Mouse (Mus musculus) fibroblast of lung, adult 2 months (primary cell): ENCODE measurements at regions not wholly inside any gene's neighbourhood (a gene's known extent, or its start where the extent isn't known, plus 50 kb on each side); places are given as distances from the start of the nearest gene placed in this dataset.

Source experiments
- DNase-seq: peaks from one replicate; pipeline ENCODE4 v3.0.0-alpha.2; 2011; ENCODE audit warnings: low read depth

DNA sequence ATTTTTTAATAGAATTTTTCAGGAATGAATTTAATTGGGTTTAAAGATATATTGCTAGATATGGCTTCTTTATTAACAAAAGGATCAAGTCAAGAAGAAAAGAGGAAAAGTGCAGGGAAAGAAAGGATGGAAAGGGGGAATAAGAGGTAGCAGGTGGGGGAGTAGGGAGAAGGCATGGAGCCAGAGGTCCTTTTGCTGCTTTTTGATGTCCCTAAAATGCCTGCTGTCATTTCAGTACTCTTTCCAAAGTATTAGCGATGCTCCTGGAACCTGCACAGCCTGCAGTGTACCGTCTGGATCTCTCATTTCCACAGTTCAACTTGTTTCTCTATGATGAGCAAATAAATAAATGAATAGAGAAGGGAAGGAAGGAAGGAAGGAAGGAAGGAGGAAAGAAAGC is 240.4 kb upstream of the Hnrnpa3 start:
- DNase-seq, result no peak

DNA sequence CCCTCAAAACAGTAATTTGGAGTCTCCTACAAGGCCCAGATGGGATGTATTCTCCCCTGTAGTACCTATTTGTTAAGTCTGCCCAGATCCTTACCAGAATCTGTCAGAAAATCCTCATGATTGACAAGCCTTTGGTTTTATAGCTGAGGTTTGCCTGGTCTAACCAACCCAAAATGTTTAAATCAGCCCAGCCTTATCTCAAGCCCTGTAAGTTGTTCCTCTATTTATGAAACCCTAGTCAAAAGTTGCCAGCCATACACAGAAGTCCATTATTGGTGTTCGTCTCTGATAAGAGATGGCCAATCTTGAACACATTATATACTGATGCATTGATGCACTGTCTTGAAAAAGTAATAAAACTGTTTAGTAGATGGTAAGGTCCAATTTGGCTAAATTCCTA is 239.9 kb upstream of the Hnrnpa3 start:
- no peak for DNase-seq

DNA sequence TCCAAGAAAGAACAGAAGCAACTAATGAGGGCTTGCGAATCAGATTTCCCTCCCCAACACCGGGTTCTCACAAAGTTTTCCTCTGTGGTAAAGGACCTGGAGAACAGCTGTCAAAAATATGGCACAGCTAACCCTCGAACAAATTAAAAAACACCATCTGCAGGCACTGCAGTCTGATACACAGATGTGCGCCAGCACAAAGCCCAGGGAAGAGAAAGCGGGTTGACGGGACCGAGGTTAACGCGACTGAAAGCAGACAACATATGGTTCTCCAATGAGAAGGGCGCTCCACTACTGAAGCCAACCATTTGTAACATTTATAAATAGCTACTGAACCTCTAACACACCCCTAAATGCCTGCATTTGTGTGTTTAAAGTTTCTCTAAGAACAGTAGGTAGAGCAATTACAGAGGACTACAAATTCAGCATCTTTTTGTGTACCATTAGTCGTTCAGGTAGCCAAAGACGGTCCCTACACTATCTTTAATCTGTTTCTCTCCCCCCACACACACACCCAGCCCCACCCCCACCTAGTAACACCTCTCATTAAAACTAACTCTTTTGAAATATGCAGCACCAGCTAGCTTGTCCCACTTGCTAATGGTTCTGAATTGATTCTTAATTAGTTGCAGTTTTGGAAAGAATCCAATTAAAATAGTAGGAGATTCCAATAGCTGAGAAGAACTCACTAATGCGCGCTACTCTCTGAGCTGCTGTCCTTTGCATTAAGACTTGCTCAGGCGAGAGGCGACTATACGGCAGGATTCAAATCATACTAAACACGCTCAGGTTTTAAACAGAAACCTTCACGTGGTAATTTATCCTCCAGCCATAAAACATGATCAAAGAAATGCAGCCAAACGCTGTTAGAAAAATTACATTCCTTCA is 236.0 kb upstream of the Hnrnpa3 start:
- no peak for DNase-seq

DNA sequence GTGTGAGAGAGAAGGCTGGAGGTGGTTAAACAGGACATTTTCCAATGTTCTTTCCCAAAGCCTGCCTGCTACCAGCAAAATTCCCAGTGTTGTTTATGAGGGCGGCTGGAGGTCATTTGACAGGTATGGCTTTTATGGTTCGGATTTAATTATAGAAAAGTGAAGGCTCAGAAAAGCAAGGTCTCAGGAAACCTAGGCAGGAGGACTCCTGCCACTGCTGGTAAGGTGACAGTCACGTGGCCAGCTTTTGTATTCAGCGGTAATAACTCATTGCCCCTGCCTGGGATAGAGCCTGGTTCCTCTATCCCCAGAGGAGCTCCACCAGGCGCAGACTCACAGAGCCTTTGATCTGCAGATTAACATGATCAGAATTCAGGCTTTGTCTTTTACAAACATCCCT is 235.2 kb upstream of the Hnrnpa3 start:
- no peak for DNase-seq

DNA sequence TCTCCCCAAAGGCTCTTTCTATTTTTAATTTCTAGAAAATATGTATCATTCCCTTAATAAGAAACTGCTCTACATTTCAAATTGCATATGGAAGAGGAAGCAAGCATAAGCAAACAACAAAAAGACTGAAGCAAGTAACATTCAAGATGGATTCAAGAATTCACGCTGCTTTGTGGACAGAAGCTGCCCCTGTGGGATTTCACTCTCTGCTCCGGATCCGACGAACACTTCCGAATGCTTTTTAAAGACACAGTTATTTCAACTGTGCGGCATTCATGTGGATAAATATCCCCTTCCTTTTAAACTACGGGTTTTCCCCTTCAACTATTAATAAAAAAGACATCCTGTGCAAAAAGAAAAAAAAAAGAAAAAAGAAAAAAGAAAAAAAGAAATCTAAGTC is 234.7 kb upstream of the Hnrnpa3 start:
- no peak for DNase-seq

DNA sequence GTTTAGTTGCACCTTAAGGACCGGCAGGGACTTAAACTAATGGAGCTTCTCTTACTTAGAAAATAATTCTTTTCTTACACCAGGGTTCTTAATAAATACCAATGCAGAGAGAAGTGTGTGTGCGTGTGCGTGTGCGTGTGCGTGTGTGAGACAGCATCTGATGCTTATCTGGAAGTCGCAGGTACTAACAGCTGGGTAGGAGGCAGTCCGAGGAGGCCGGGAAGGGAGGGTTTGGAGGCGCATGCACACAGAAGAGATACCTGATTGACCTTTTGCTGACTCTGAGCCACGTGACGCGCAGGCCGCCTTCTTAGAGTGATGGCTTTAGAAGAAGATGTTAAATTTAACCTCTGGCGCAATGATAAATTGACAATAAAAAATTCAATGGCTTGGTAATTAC is 234.2 kb upstream of the Hnrnpa3 start:
- DNase-seq, result no peak

DNA sequence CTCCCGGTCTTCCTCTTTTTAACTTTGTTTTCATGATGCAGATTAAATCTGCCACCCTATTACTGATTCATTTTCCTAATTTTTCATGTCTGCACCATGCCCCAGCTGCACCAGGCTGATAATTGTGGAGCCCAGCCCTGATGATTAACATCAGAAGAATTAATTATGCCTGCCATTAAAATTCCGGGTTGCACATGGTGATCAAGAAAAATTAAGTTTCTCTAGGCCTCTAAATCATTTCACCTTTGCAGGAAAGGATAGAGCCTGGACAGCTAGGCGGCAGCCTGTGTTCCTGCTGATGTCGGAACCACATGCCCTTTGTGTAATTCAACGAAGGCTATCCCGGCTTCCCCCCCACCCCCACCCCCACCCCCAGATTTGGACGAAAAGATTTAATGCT is 233.7 kb upstream of the Hnrnpa3 start:
- no peak for DNase-seq

DNA sequence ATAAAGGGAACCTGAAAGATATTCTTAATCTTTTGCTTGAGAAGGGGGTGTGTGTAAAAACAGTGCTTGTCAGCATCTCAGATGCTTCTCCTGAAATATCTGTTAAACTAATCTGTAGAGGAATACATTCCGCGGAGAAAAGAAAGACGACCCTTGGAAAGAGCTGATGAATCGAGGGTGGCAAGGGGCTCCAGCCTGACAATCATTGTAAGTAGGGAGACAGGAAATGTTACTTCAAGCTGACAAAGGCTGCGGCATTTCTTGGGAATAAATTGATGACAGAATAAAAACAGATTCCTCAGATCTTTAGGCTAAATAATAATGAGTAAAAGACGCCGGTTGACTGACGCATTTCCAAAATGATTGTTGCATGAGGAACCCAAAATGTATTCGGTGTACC is 233.3 kb upstream of the Hnrnpa3 start:
- no peak for DNase-seq

DNA sequence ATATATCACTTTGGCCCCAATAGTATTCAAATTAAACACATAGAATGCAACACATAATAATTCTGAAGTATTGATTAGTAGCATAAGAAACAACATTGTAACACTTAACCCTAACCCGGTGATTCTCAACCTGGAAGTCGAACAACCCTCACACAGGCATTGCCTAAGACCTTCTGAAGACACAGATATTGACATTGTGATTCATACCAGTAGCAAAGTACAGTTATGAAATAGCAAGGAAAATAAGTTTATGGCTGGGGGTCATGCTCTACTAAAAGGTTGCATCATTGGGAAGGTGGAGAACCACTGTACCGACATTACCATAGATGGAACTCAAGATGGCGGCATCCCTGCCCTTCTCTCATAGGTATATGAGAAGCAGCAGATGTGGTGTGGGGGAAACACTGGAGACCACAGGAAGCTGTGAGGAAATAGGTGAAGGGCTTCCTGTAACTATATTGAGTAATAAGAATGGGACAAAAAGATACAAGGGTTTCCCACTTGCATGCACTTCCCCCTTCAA is 231.1 kb upstream of the Hnrnpa3 start:
- no peak for DNase-seq

DNA sequence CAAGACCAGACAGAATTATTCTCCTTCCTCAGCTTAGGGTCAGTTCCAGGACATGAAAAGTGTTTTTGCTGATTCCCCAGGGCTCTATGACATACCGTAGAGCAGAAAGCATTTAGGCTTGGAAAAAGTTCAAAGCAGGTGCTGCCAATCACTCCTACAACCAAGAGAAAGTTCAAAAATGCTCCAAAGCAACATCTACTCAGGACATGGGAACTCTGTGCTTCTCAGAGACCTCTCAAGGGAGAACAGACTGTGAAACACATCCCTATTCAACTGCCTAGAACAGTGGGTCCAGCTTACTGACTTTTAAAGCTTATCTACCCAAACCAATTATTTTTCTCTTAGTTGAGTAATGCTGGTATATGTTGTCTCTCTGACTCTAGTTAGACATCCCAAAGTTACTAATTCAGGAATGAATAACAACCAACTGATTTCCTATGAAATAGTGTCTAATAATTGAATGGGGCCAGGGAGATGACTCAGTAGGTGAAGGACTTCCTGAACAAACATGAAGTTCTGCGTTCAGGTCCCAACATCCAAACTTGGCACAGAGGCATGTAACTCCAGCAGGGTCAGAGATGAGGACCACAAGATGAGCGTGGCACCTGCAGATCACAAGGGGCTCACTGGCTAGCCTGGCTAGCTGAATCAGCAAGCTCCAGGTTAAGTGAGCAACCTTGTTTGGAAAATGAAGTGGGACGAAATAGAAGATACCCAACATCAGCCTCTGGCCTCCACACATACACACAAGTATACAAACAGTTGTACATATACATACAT is 228.7 kb upstream of the Hnrnpa3 start:
- DNase-seq, result no peak

DNA sequence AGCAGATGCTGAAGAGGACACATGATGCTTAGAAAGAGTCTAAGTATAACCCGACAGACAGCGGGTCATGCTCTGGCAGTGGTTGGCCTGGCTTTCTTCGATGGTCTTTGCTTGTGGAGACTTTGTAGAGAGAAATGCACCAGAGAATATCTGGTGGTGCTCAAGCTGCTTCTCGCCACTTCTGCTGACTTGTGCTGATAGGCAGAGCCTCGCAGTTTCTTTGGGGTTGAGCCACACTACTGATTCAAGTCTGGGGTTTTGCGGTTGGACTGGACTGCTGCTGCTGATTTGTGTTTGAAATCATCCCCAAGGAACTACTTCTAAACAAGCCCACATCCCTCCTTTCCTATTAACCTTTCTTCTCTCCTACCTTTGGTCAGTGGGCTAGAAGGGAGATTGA is 227.1 kb upstream of the Hnrnpa3 start:
- DNase-seq, result no peak

DNA sequence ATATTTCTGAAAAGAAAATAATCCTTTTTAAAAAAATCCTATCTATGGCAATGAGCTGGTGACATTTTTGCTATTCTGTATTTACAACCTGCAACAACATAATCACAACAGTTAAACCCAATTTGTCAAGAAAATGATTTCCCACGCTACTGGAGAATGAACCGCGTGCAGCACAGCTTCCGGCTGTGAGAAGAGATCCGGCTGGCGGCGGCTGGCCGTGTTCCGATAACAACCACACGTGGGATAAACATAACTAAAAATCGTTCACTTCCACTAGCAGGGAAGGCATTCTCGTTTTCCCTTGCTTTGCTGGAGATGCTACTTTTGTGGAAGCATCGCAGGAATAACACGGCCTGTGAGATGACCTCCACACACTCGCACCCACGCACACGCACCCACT is 224.5 kb upstream of the Hnrnpa3 start:
- DNase-seq, result no peak

DNA sequence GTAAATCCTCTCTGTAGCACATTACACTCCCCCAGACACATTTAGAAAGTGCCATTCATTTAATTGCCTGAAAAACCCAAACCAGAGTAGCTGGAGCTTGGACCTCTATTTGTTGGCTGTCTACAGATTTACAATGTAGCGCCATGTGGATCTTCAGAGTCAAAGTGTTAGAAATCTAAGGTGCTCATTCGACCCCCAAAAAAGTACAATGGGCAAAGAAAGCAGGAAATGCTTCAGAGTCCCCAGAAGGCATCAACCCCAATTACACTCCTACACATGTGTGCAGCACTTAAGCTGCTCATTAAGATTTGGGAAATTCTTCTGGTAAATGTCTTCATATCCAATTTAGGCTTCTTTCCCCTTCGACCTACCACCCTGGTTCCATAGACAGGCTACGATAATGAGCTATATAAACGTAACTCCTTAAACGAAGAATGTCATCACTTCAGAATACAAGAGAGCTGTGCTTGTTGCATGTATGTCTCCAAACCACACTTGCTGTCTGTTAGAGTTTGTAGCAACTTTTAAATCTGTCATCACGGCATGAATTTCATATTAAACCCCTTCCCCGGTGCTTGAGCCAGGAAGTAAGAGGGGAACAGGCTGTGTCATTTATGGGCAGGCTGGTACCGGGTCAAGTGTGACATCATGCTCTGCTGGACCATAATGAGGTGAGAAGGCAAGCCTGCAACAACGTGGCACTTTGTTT is 219.4 kb upstream of the Hnrnpa3 start:
- no peak for DNase-seq

DNA sequence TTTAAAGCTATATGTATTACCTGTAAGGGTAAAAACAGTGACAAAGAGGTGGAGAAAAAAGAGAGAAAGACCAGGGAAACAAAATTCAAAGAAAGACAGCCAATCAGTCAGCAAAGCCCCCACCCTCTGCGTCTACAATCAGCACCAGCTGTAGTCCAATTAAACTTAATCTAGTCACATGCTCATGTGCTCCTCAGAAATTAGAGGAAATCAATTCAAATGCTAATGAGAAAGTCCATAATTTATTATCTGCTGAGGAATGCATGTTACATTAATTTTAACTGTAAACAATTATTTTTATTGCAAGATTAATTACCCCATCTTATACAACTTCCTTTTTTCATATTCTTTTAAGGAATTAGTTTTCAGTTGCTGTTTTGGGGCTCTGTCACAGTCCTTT is 216.4 kb upstream of the Hnrnpa3 start:
- no peak for DNase-seq

DNA sequence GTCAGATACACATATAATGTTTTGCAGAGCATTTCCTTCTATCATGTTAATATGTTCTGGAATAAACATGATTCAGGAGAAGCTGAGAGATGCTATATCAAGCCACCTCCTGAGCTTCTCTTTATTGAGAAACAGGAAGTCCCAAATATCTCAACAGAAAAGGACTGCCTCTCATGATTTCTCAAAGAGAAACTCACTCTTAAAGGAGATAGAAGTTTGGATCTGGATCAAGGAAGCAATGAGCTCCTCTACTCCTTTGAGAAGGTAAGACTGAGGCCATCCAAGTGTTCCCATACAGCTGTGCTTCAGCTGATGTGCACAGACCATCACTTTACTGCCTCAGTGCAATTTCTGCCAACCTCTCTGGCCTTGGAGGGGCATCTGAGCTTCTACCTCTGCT is 213.9 kb upstream of the Hnrnpa3 start:
- no peak for DNase-seq

DNA sequence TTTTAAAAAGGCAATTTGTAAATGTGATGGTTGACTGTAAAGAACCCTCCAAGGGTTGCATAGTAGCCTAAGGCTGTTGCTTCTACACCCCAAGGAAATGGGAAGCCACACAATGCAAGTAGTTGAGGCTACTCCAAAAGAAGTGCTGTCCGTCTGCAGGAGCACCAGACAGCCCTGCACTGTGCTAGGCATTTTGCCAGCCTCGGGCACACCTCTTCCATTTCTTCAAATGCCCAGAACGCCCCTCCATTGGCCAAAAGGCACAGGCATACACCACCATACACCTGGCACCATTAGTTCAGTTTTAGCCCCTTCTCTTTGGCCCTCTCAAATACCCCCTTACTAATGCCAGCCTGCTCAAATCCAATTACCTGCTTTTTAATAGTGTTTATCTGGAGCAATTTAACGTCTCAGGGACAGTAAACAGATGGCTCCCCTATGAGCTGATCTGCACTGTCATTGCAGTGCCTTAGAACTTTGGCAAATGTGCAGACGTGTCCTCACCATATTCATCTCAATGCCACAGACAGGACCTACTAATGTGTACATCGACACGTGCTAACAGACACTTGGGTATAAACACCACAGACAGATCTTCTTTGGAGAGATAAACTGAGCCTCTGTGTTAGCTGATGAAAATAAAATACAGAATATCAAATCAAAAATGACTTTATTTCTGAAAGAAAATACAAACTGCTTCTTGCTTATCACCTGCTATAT is 211.9 kb upstream of the Hnrnpa3 start:
- DNase-seq, result no peak

DNA sequence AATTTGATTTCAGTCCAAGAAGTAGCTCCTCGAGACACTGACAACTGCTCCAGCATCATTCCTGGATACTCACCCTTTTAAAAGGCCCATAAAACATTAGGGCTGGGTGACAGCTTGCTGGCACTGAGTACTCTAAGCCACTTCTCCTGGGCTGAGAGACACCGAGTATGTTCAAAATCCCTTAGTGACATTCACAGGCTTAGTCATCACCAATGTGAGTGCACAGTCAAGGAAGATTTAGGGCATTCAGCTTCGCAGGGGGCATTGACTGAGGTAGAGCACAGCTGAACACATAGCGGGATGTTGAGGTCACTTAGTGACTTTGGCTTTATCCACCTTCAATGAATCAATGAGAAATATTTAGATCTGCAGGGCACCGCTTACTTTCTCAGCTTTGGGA is 210.8 kb upstream of the Hnrnpa3 start:
- peak; percentile 44 for DNase-seq

DNA sequence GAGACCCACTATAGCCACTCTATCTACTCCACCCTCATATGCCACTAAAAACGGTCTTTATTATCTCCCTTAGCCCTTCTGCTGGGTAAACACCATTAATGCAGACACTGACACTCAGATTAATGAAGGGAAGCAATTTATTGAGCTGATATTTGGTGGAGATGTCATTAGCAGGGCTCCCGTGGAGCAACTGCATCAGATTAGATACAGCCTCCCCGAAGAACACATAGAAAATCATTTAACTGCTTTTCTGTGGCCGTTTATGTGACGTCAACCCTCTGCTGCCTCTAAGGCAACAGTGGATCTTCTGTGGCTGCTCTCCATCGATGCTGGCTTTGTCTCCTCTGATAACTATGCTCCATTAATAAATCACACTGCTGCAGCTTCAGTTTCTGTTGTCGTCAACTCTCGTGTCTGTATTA is 207.2 kb upstream of the Hnrnpa3 start:
- no peak for DNase-seq

DNA sequence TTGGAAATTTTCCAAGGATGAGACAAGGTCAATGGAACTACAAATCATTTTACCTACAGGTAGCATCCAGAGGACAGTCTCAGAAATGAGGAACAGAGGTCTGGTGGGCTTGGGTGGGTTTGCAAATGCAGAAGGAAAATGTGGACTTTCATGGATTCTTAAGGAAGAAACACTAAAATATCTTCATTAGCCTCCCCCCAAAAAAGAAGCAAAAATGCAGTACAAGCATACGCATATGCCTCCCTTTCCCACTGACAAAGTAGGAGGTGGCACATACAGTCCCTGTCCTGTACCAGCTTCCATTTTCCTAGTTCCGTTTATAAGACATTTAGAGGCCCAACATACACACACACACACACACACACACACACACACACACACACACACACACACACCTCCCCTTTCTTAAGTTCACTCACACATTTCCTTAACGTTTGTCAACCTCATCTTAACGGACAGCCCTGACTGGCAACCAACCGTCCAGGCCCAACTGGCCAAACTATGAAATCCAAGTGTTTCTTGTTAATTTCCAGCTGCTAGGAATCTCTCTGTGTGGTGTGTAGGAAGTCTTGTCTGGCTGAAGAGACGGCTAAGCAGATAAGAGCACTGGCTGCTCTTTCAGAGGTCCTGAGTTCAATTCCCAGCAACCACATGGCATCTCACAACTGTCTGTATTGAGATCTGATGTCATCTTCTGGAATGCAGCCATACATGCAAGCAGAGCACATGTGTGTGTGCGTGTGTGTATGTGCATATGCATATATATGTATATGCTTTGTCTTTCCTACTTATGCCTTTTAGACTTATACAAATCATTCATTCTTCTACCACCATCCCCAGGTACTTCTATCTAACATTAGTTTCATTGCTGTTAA is 206.6 kb upstream of the Hnrnpa3 start:
- no peak for DNase-seq

DNA sequence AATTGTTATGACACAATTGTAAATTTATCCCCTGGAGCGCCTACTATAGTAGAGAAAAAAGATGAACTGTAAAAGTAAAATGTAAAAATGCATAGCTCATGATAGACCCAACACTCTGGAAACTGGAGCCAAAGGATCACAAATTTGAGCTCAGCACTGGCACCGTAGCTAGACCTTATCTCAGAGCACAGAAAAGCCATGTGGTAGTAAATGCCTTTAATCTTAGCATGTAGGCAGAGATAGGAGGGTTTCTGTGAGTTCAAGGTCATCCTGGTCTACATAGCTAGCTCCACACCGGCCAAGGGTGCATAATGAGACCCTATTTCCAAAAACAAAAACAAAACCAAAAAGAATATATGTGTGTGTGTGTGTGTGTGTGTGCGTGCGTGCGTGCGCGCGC is 203.6 kb upstream of the Hnrnpa3 start:
- DNase-seq, result no peak

DNA sequence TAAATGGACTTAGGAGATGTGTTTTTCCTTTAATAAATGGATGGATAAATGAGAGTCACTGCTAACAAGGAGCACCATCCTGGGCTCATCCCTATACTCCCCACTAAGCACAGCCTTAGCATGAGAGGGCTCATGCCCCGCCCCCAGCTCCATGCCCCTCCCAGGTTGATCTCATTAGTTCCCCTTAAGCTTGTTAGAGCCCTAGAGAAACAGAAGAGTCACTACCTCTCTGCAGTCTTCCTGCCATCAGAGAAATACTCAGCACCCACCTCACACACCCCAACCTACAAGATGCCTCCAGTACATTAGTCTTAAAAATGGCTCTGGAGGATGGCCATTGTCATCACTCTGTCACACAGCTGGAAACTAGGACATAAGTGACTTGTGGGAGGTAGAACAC is 202.8 kb upstream of the Hnrnpa3 start:
- DNase-seq, result no peak
